Mouse (Mus musculus): ENCODE data around the gene Zfp853.

The Zfp853 gene

DNA sequence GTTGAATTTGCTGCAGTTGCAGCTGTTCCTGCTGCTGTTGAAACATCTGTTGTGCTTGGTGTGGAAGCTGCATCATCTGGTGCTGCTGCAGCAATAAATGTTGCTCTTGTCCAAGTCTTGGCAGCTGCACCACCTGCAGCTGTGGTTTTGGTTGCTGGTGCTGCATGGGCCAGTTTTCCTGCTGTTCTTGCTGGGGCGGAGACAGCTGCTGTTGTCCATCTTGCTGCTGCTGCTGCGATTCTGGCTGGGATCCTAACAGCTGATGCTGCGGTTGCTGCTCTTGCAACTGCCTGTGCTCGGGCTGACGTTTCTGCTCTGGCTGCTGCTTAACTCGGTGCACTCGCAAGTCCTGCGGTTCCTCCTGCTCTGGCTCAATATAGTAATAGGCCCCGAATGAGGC is 4.1 kb downstream of the Zfp853 start:
- DNase-seq, result no peak

DNA sequence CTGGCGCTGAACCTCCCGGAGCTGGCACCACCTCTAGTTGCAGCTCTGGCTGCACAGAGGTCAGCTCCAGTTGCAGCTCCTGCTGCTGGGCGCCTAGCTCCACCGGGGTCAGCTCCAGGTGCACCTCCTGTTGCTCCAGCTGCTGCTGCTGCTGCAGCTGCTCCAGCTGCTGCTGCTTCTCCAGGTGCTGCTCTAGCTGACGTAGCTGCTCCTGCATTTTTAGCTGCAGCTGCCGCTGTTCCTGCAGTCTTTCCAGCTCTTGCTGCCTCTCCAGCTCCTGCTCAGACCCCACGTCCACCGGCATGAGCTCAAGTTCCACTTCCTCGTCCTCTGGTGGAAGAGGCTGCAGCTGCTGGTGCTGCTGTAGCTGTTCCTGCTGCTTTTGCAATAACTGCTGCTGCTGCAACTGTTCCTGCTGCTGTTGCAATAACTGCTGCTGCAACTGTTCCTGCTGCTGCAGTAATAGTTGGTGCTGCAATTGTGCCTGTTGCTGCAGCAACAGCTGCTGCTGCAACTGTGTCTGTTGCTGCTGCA is 5.0 kb downstream of the Zfp853 start:
- no peak for DNase-seq

DNA sequence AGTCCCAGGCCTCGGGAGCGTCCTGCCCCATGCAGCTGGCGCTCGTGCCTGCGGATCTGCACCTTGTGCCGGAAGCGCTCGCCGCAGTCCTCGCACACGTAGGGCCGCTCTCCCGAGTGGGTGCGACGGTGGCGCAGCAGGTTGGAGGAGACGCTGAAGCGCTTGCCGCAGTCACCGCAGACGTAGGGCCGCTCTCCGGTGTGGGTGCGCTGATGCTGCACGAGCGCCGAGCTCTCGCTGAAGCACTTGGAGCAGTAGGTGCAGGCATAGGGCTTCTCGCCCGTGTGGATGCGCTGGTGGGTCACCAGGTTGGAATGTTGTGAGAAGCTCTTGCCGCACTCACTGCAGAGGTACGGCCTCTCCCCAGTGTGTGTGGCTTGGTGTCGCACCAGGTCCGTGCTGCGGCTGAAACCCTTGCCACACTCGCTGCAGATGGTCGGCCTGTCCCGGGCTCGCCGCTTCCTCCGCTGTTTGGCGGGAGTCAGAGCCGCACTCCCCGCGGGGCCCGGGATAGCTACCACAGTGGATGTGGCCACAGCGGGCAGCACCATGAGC is 5.6 kb downstream of the Zfp853 start:
- peak; percentile 51 for DNase-seq

- no peak for DNase-seq
Observed at GRCm38 (mm10) chr5:143284762-143285161, 8.7 kb downstream of the Zfp853 start.

GRCm38 (mm10) chr5:143279247-143279646 is 14.2 kb downstream of the Zfp853 start:
- no peak for DNase-seq

- no peak for DNase-seq
Observed at GRCm38 (mm10) chr5:143275761-143276160, 17.7 kb downstream of the Zfp853 start.

- DNase-seq, result no peak
Observed at GRCm38 (mm10) chr5:143272540-143273330, 20.7 kb downstream of the Zfp853 start.

DNA sequence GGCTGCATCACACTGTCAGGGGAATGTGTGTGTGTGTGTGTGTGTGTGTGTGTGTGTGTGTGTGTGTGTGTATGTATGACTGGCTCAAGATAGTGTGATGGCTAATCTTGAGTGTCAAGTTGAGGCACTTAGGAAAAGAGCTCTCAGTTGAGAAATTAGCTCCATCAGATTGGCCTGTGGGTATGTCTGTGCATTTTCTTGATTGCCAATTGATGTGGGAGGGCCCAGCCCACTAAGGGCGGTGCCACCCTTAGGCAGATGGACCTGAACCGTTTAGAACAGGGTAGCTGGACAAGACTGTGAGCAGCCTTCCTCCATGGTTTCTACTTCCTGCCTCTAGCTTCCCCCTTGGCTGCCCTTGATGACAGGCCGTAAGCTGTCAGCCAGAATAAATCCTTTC is 21.3 kb downstream of the Zfp853 start:
- DNase-seq, result no peak

GRCm38 (mm10) chr5:143271642-143272041 is 21.8 kb downstream of the Zfp853 start:
- no peak for DNase-seq

DNA sequence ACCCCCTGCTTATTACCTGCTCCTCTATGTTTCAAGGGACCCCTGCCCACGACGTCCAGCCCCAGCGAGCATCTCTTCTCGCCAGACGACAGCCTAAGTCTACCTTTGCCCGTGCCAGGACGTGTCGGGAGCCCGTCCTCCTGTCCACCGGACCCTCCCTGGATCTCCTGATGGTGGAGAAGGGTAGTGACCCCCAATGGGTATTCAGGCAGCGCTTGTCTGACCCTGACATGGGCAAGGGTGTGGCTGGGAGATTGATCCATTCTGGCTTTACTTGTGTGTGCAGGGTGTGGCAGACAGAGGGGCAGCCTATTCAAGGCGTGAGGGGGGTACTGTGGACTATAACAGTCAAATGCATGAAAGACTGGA is 23.3 kb downstream of the Zfp853 start:
- no peak for DNase-seq

DNA sequence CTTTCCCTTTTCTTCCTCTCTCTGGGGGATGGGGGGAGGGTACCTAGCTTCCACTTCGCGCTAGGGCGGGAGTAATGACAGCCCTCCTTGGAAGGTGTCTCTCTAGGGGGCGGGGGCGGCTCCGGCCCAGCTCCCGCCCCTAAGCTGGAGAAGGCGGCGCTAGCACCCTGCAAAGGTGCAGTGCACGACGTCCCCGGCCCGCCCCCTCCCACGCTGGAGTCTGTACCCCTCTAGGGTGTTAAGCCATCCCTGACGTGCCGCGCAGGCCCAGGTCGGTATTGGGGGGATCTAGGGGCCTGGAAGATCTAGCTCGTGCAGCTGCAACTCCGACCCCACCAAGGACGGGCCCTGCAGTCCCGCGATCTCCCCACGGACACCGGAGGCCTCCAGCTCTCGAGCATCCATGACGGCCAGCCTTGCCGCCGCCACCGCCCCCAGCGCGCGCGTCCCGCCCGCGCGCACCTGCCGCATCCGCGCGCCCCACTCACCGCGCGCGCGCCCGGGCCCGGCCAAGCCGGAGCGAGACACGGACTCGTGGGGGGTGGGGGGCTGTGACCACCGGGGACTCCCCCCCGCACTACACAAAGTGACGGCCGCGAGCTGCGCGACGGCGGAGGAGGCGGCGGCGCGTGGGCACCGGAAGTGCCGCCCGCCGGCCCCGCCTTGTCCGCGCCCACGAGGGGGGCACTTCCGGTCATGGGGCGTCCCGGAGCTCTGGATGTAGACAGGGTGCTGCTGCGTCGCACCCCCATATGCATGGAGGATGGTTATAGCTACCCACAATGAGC is 23.9 kb downstream of the Zfp853 start, which contains the start of gene Zfp316:
Gene Zfp316 (minus strand): TSS at position 660 of the 788 bp plus-strand sequence.
- DNase-seq, result peak; percentile 78

DNA sequence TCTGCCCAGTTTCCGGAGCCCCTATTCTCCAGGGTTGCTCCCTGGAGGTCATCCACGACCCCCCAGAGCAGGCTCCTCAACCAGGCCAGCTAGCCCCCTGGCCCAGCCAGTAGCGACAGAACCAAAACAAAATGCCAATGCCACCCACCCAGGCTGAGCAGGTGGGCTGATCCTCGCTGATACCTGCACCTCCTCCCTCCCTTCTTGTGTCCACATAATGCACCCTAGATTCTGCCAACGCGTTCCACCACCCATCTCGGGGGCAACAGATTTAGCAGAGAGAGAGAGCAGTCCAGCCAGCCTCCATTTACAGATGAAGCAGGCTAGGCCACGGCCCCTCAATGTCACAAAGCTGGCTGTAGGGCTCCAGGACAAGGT is 24.4 kb downstream of the Zfp853 start:
- no peak for DNase-seq

- no peak for DNase-seq
Observed at GRCm38 (mm10) chr5:143266794-143267193, 26.6 kb downstream of the Zfp853 start.

DNA sequence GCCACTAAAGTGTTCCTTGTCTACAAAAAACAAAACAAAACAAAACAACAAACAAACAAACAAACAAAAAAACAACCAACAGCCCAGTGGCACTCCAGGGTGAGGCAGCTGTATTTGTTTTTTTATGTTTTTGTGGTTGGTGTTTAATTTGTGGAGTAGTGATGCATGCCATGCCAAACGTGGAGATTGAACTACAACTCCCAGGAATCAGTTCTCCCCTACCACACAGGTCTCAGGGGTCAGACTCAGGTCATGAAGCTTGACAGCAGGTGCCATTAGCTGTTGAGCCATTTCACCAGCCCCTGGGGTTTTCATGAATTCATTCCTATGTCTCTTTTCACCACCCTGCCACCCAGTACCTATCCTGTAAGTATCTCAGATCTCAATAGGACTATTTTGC is 28.0 kb downstream of the Zfp853 start:
- DNase-seq, result no peak

- DNase-seq, result no peak
Observed at GRCm38 (mm10) chr5:143264689-143265088, 28.7 kb downstream of the Zfp853 start.

GRCm38 (mm10) chr5:143261636-143262035 is 31.8 kb downstream of the Zfp853 start:
- DNase-seq, result no peak

- DNase-seq, result no peak
Observed at GRCm38 (mm10) chr5:143255802-143256201, 37.6 kb downstream of the Zfp853 start.

DNA sequence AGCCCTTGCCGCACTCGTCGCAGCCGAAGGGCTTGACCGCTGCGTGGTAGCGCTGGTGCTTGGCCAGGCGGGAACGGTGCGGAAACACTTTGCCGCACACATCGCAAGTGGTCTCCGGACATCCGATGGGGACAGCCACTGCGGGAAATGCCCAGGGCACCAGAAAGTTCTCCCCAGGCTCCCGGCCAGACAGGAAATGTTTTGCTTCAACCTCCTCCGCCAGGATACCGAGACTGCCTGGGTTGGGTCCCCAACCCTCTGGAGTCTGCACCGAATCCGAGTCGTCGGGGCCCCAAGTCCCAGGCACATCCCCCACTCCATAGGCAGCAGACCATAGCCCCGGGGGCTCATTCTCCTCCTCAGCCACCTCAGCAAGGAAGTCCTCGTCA is 38.3 kb downstream of the Zfp853 start:
- DNase-seq, result peak; percentile 36

- peak; percentile 50 for DNase-seq
Observed at GRCm38 (mm10) chr5:143254487-143255130, 38.8 kb downstream of the Zfp853 start.

DNA sequence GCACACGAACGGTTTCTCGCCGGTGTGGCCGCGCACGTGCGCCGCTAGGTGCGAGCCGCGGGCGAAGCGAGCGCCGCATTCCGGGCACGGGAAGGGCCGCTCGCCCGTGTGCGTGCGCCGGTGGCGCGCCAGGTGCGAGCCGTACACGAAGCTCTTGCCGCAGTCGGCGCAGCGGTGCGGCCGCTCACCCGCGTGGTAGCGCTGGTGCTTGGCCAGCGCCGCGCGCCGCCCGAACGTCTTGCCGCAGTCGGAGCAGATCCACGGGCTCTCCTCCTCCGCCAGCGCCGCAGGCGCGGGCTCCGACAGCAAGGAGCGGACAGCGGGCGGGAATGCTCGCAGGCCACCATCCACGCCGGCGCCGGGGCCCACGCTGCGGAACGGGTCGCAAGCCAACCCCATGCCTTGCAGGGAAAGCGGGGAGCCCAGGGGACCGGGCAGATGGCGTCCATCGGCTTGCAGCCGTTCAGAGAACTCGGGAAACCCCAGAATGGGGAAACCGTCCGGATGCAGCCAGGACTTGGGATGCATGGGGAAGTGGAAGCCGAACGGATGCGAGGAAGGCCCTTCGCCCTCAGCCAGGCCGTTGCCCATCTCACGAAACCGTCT is 39.4 kb downstream of the Zfp853 start:
- peak; percentile 59 for DNase-seq

DNA sequence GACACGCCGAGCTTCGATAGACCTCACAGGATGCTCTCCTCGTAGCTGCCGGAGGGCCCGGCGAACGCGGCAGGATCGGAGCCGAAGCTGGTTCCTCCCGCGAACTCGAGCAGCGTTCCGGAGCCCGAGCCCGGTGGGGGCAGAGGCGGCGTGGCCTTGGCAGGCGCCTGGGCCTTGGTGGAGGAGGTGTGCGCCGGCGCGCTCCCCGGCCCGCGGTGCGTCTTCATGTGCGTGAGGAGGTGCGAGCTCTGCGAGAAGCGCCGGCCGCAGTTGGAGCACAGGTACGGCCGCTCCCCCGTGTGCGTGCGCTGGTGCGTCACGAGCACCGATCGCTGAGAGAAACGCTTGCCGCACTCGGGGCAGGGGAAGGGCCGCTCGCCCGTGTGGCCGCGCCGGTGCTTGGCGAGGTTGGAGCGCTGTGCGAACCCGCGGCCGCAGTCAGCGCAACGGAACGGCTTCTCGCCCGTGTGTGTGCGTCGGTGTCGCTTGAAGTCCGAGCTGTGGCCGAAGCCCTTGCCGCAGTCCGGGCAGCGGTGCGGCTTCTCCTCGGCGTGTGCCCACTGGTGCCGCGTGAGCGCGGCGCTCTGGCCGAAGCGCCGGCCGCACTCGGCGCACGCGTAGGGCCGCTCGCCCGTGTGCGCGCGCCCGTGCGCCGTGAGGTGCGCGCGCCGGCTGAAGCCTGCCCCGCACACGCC is 40.1 kb downstream of the Zfp853 start:
- peak; percentile 61 for DNase-seq

GRCm38 (mm10) chr5:143252791-143253185 is 40.6 kb downstream of the Zfp853 start:
- DNase-seq, result peak; percentile 43

Measured in cerebellum, adult 9-10 months (tissue).